Mouse (Mus musculus) limb, embryonic 14.5 days (tissue): ENCODE data around the gene Pcbp2. TPM values are rescaled to one million over a fixed set of nuclear protein-coding genes. Genes with fewer than 3 reads are reported as not detected.
A peak's percentile ranks its signal among the peaks of the same experiment; 100 is the strongest.

Experiments
- ATAC-seq: fragments of 200-750 bp; cut with Nextera tagmentation; 2 replicates; pipeline ENCODE4 v1.8.0; 2017; ENCODE audit warnings: low read depth, moderate number of reproducible peaks, moderate TSS enrichment; ENCODE audit not compliant: low FRiP score
- DNase-seq: peaks from one replicate; pipeline ENCODE4 v3.0.0-alpha.2; 2015; ENCODE audit warnings: low spot score
- H3K27ac ChIP-seq: fragments of 300-500 bp; sonication (generic); replicated peaks from 2 replicates; pipeline ENCODE4 v1.5.1; 2014; ENCODE audit warnings: low read depth, mild to moderate bottlenecking, low read length, moderate library complexity, mixed read lengths
- H3K27me3 ChIP-seq: fragments of 300-500 bp; sonication (generic); 2 replicates; pipeline ENCODE4 v1.6.1; 2014; ENCODE audit warnings: low read length, mixed read lengths; ENCODE audit not compliant: control insufficient read depth, insufficient read depth
- H3K36me3 ChIP-seq: fragments of 300-500 bp; sonication (generic); 2 replicates; pipeline ENCODE4 v1.6.1; 2014; ENCODE audit warnings: mild to moderate bottlenecking, low read length, moderate library complexity, mixed read lengths; ENCODE audit not compliant: control insufficient read depth, insufficient read depth
- H3K4me1 ChIP-seq: fragments of 300-500 bp; sonication (generic); 2 replicates; pipeline ENCODE4 v1.6.1; 2014; ENCODE audit warnings: antibody characterized with exemption, low read length, mixed read lengths; ENCODE audit not compliant: control insufficient read depth, insufficient read depth
- H3K4me2 ChIP-seq: fragments of 300-500 bp; sonication (generic); replicated peaks from 2 replicates; pipeline ENCODE4 v1.6.1; 2014; ENCODE audit warnings: low read depth, mild to moderate bottlenecking, low read length, moderate library complexity; ENCODE audit not compliant: severe bottlenecking
- H3K4me3 ChIP-seq: fragments of 300-500 bp; sonication (generic); replicated peaks from 2 replicates; pipeline ENCODE4 v1.5.1; 2014; ENCODE audit warnings: low read length
- H3K9ac ChIP-seq: fragments of 300-500 bp; sonication (generic); 2 replicates; pipeline ENCODE4 v1.6.1; 2014; ENCODE audit warnings: mild to moderate bottlenecking, low read depth, low read length, moderate library complexity; ENCODE audit not compliant: severe bottlenecking
- H3K9me3 ChIP-seq: fragments of 300-500 bp; sonication (generic); 2 replicates; pipeline ENCODE4 v1.6.1; 2016; ENCODE audit warnings: low read length; ENCODE audit not compliant: control insufficient read depth
- POLR2A ChIP-seq: fragments of 200-500 bp; IDR thresholded peaks from 2 replicates; pipeline ENCODE4 v1.8.0; 2012; ENCODE audit warnings: inconsistent platforms, mild to moderate bottlenecking, moderate library complexity, borderline replicate concordance; ENCODE audit not compliant: insufficient read depth, insufficient read length; ENCODE audit errors: extremely low read depth
- WGBS: fragments of 180-500 bp; shearing (Covaris S2); extraction: QIAGEN DNeasy Blood & Tissue Kit; methylation state at CpG from one replicate; pipeline ENCODE4 v1.1.7; 2014; 5-methylcytosine and 5-hydroxymethylcytosine counted together
- polyA plus RNA-seq, 2 experiments: library from polyadenylated mRNA; depleted of rRNA in 1 of 2; stranded (reverse) in 1 of 2; unstranded in 1 of 2; fragments of >200 nt; fragmentation: Nextera tagmentation in 1 of 2; extraction: Ambion mirVana in 1 of 2; gene quantifications; 2 replicates each; pipeline versions ENCODE4 v1.2.1 to v1.2.3; 2012 to 2014

Pcbp2 gene
- polyA plus RNA-seq, 2 experiments, result 324 to 814 TPM

- Histone ChIP-seq H3K9me3 (no peaks in the 10 kb centered on the region), H3K27ac (peak within 1 kb of the TSS; percentile 99), H3K4me2 (peak within 1 kb of the TSS; percentile 85), H3K9ac (peak within 1 kb of the TSS; percentile 69), H3K4me1 (peaks cover 20% of the 10 kb centered on the region), H3K36me3 (peaks cover 17% of the 10 kb centered on the region), H3K27me3 (no peaks in the 10 kb centered on the region), H3K4me3 (peak within 1 kb of the TSS; percentile 69)
- DNase-seq (peak; percentile 100), ATAC-seq (peak; percentile 91)
- WGBS, result under 1% methylated on average over 59 of the region's 60 CpGs
- peak; percentile 69; the same call in 1 of the 2 replicates for TF ChIP-seq POLR2A
Observed at GRCm38 (mm10) chr15:102517976-102518858, 47.9 kb downstream of the Pcbp2 start, which contains the start of gene Tarbp2. Tarbp2 (plus strand) TSS chr15:102518192.

GRCm38 (mm10) chr15:102518859-102519201 lies 48.5 kb downstream of the Pcbp2 start:
- H3K36me3 ChIP-seq, result peaks cover 21% of the 10 kb centered on the region
- H3K27me3 ChIP-seq, result no peaks in the 10 kb centered on the region
- H3K4me2 ChIP-seq, result peak overlapping the region; percentile 85
- WGBS, result 17% methylated on average over 9 of the region's 9 CpGs
- peak overlapping the region; percentile 69 for H3K9ac ChIP-seq
- ATAC-seq (no peak), DNase-seq (no peak)
- H3K4me1 ChIP-seq, result peaks cover 20% of the 10 kb centered on the region
- no peaks in the 10 kb centered on the region for H3K9me3 ChIP-seq
- peak overlapping the region; percentile 99 for H3K27ac ChIP-seq
- peak overlapping the region; percentile 69 for H3K4me3 ChIP-seq
- TF ChIP-seq POLR2A, result no peak

- Histone ChIP-seq H3K27me3 (no peaks in the 10 kb centered on the region), H3K27ac (peak overlapping the region; percentile 99), H3K9me3 (no peaks in the 10 kb centered on the region), H3K36me3 (peaks cover 26% of the 10 kb centered on the region), H3K9ac (peak overlapping the region; percentile 69), H3K4me1 (peaks cover 20% of the 10 kb centered on the region), H3K4me2 (peak overlapping the region; percentile 85), H3K4me3 (peak overlapping the region; percentile 69)
- WGBS, result 60% methylated on average over 16 of the region's 17 CpGs
- DNase-seq (no peak), ATAC-seq (no peak)
- TF ChIP-seq POLR2A, result no peak
Observed at GRCm38 (mm10) chr15:102519211-102520141, 49.1 kb downstream of the Pcbp2 start.

DNA sequence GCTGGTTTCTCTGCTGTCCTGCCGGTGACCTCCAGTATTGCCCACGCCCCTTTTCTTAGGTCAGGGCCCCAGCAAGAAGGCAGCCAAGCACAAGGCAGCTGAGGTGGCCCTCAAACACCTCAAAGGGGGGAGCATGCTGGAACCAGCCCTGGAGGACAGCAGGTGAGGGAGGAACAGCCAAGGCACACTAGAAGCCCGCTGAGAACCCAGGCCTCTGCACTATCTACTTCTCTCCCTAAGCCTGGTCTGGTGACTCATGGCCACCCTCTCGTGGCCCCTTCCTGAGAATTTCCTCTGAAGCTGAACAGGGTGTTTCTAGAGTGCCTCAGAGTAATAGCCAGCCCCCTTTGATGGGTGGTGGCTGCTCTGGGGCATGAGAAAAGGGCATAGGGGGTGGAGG lies 50.1 kb downstream of the Pcbp2 start:
- no peaks in the 10 kb centered on the region for H3K9me3 ChIP-seq
- no peak for DNase-seq
- no peaks in the 10 kb centered on the region for H3K27me3 ChIP-seq
- no peak for ATAC-seq
- peaks cover 30% of the 10 kb centered on the region for H3K36me3 ChIP-seq
- WGBS, result 82% methylated on average over 4 of the region's 4 CpGs
- TF ChIP-seq POLR2A, result no peak
- no peak overlapping the region for H3K4me3 ChIP-seq
- no peak overlapping the region for H3K9ac ChIP-seq
- no peak overlapping the region for H3K27ac ChIP-seq
- peaks cover 16% of the 10 kb centered on the region for H3K4me1 ChIP-seq
- H3K4me2 ChIP-seq, result no peak overlapping the region

GRCm38 (mm10) chr15:102521480-102521879 lies 51.1 kb downstream of the Pcbp2 start:
- no peak for DNase-seq
- no peak overlapping the region for H3K9ac ChIP-seq
- no peak overlapping the region for H3K4me2 ChIP-seq
- no peaks in the 10 kb centered on the region for H3K27me3 ChIP-seq
- H3K27ac ChIP-seq, result no peak overlapping the region
- H3K4me3 ChIP-seq, result no peak overlapping the region
- no peak for ATAC-seq
- H3K9me3 ChIP-seq, result no peaks in the 10 kb centered on the region
- H3K4me1 ChIP-seq, result peaks cover 7% of the 10 kb centered on the region
- WGBS, result 88% methylated on average over 4 of the region's 4 CpGs
- peaks cover 40% of the 10 kb centered on the region for H3K36me3 ChIP-seq
- TF ChIP-seq POLR2A, result no peak
